In the genomic region with DNA sequence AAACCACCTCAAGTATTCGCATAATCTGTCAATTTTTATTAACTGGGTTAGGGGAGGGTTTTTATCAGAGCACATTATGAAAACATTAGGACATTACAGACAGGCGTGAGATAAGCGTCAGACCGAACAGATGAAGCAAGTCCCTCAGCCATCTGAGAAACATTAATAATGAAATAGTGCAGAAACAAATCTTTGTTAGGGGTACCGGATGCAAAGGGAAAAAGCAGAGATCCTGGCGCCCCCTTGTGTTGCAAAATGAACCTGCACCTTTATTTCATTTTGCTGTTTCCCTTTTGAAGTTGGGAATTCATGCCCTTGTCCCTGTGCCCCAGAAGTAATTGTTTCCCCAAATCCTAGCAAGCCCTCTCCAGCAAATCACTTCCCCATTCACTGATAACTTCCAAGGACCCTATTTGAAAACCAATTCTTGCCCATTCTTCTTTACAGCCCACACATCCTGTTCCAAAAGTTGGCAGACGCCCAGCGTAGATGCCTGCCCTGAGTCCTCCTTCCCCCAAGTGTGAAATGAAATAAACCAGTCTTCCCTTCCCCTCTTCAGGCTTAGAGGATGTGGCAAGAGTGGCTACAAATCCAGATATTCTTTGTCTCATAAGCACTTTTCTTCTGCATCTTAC, we compare ENCODE assay signal across 8 mouse cellular contexts.
DNase-seq lines count a peak whose midpoint lies in the region; ATAC-seq and TF ChIP-seq lines count a peak whose summit lies in the region.

No protein-coding gene starts in this region.

- H3K27ac ChIP-seq in heart, adult 2 months, result no peak overlapping the region
- H3K27ac ChIP-seq in heart, embryonic 10.5 days, result no peak overlapping the region
- no peak overlapping the region for H3K27ac ChIP-seq in lung, postnatal 0 days (ENCODE audit: low read length)

- intact Hi-C loops in heart, adult 2 months (cut with DNase I), result loop anchor here (2.0 to 5.0 kb wide), 2 partner anchors 130 to 230 kb away; no protein-coding TSS in a partner anchor

- DNase-seq in heart, adult 2 months, result peak; percentile 51 to 69
- no peak for DNase-seq in heart, embryonic 10.5 days (ENCODE audit: low spot score)
- DNase-seq in urinary bladder, postnatal 25 days (ENCODE audit: low spot score), result peak; percentile 49
- DNase-seq in urinary bladder, postnatal 10 days (ENCODE audit: low spot score), result no peak
- peak; percentile 56 for DNase-seq in embryo, embryonic 9.5 days (ENCODE audit: extremely low spot score)
- DNase-seq in induced T-regulatory cell, adult 2 months (ENCODE audit: low read depth), result peak; percentile 82
- DNase-seq in lung, postnatal 0 days (ENCODE audit: low spot score), result peak; percentile 82
- peak; percentile 27 for DNase-seq in yolk sac, embryonic 10.5 days (ENCODE audit: low spot score)

- no peaks in the 10 kb centered on the region for H3K79me2 ChIP-seq in heart, adult 2 months (replicated peaks; ENCODE audit: control insufficient read depth, insufficient read depth, low read length)

- no peak overlapping the region for H3K9ac ChIP-seq in heart, adult 2 months (ENCODE audit: low read depth, low read length)
- no peak overlapping the region for H3K9ac ChIP-seq in lung, postnatal 0 days (replicated peaks; ENCODE audit: low read depth)

- H3K4me3 ChIP-seq in heart, adult 2 months, result no peak overlapping the region
- no peak overlapping the region for H3K4me3 ChIP-seq in heart, embryonic 10.5 days
- H3K4me3 ChIP-seq in lung, postnatal 0 days (ENCODE audit: low read depth, low read length), result no peak overlapping the region

- no peaks in the 10 kb centered on the region for H3K9me3 ChIP-seq in heart, embryonic 10.5 days
- H3K9me3 ChIP-seq in lung, postnatal 0 days (ENCODE audit: low read length), result no peaks in the 10 kb centered on the region

- no peaks in the 10 kb centered on the region for H3K36me3 ChIP-seq in heart, adult 2 months (ENCODE audit: control insufficient read depth, insufficient read depth, low read length)
- H3K36me3 ChIP-seq in heart, embryonic 10.5 days, result no peaks in the 10 kb centered on the region
- no peaks in the 10 kb centered on the region for H3K36me3 ChIP-seq in lung, postnatal 0 days (ENCODE audit: insufficient read depth, low read length)

- peak; percentile 90 for TF ChIP-seq CTCF in heart, adult 2 months (IDR thresholded peaks at IDR 0.05)
- peak; percentile 85 for TF ChIP-seq CTCF in lung, postnatal 0 days (IDR thresholded peaks at IDR 0.05)

- no peak for TF ChIP-seq POLR2A in heart, adult 2 months (IDR thresholded peaks at IDR 0.05; ENCODE audit: insufficient read depth, low read depth, low read length)

- H3K4me2 ChIP-seq in lung, postnatal 0 days (replicated peaks; ENCODE audit: low read depth, low read length), result no peak overlapping the region

- H3K27me3 ChIP-seq in heart, adult 2 months (ENCODE audit: control insufficient read depth, insufficient read depth, low read length), result no peaks in the 10 kb centered on the region
- H3K27me3 ChIP-seq in heart, embryonic 10.5 days (ENCODE audit: insufficient read depth, poor library complexity, severe bottlenecking), result no peaks in the 10 kb centered on the region
- H3K27me3 ChIP-seq in lung, postnatal 0 days (replicated peaks; ENCODE audit: insufficient read depth, low read length), result no peaks in the 10 kb centered on the region

- H3K4me1 ChIP-seq in heart, adult 2 months (ENCODE audit: control insufficient read depth, insufficient read depth, low read length), result no peaks in the 10 kb centered on the region; the same call in 1 of the 2 replicates
- H3K4me1 ChIP-seq in heart, embryonic 10.5 days, result peaks cover 56% of the 10 kb centered on the region
- peaks cover 22% of the 10 kb centered on the region for H3K4me1 ChIP-seq in lung, postnatal 0 days (ENCODE audit: insufficient read depth, low read depth, low read length)

- TF ChIP-seq EP300 in heart, adult 2 months (IDR thresholded peaks at IDR 0.05; ENCODE audit: insufficient read depth, low read depth, low read length), result no peak
- no peak for TF ChIP-seq EP300 in lung, postnatal 0 days (IDR thresholded peaks at IDR 0.05)

- 17% methylated on average over 8 of the region's 8 CpGs for WGBS in heart, adult 2 months
- WGBS in heart, embryonic 10.5 days, result 43% methylated on average over 8 of the region's 8 CpGs
- 19% methylated on average over 8 of the region's 8 CpGs for WGBS in lung, postnatal 0 days

- peak; percentile 39; the same call in 1 of the 2 replicates for ATAC-seq in lung, postnatal 0 days

Comparison
In these comparisons a context has a peak if more than half of its experiments do, and no peak if none do; other contexts are left out.
1. DNase-seq: peak in heart, adult 2 months (2 of 2), urinary bladder, postnatal 25 days (single experiment), embryo, embryonic 9.5 days (single experiment), induced T-regulatory cell, adult 2 months (single experiment), lung, postnatal 0 days (single experiment) and yolk sac, embryonic 10.5 days (single experiment); none in heart, embryonic 10.5 days (single experiment) and urinary bladder, postnatal 10 days (single experiment).